Mouse (Mus musculus): ENCODE measurements at regions not wholly inside any gene's neighbourhood (a gene's known extent, or its start where the extent isn't known, plus 50 kb on each side); places are given as distances from the start of the nearest gene placed in this dataset.

- TF ChIP-seq CHD2 (IDR thresholded peaks at IDR 0.05; ENCODE audit: low read depth, low read length) (no peak), ZNF384 (IDR thresholded peaks at IDR 0.05; ENCODE audit: low read depth, low read length) (no peak), ZC3H11A (IDR thresholded peaks at IDR 0.05; ENCODE audit: borderline replicate concordance, low read depth, low read length) (no peak)
These were observed 138.3 kb downstream of the Rbm26 start for GRCm38 (mm10) chr14:105038798-105039197.
